Mouse (Mus musculus): ENCODE measurements around the gene Ism1. TPM values are rescaled to one million over a fixed set of nuclear protein-coding genes. Genes with fewer than 3 reads are reported as not detected.

Gene Ism1
- polyA plus RNA-seq, 1 experiment from 2014 or later: 19.0 TPM

GRCm38 (mm10) chr2:139792345-139793120, 114.6 kb downstream of the Ism1 start:
- 0 out of 2 replicates have a peak, but pooled peaks cover 2% of the 10 kb centered on the region for H3K4me1 ChIP-seq (ENCODE audit: insufficient read depth)
- WGBS: 59% methylated on average over 9 of the region's 9 CpGs

GRCm38 (mm10) chr2:139804041-139804440, 126.1 kb downstream of the Ism1 start:
- peak; percentile 58; the same call in 1 of the 2 replicates for ATAC-seq (ENCODE audit: insufficient read depth)
- 50% methylated on average over 7 of the region's 7 CpGs for WGBS
- no peaks in the 10 kb centered on the region for H3K9me3 ChIP-seq (ENCODE audit: low read depth, low read length)

More at GRCm38 (mm10) chr2:139792345-139793120, 114.6 kb downstream of the Ism1 start:
- no peak for TF ChIP-seq CTCF (IDR thresholded peaks at IDR 0.05; ENCODE audit: low read depth)
- Histone ChIP-seq H3K36me3 (ENCODE audit: insufficient read depth) (no peaks in the 10 kb centered on the region), H3K4me3 (ENCODE audit: low read depth, low read length) (no peak overlapping the region), H3K27me3 (ENCODE audit: insufficient read depth, low read length) (no peaks in the 10 kb centered on the region), H3K9ac (no peak overlapping the region), H3K27ac (ENCODE audit: low read depth) (peak overlapping the region; percentile 36), H3K4me2 (no peak overlapping the region), H3K9me3 (ENCODE audit: low read depth, low read length) (no peaks in the 10 kb centered on the region)
- peak; percentile 60 for ATAC-seq (ENCODE audit: insufficient read depth)
- DNase-seq: peak; percentile 39

GRCm38 (mm10) chr2:139807887-139808286, 129.9 kb downstream of the Ism1 start:
- WGBS: 87% methylated on average over 6 of the region's 6 CpGs
- Histone ChIP-seq H3K4me1 (ENCODE audit: insufficient read depth) (peaks cover 4% of the 10 kb centered on the region; the same call in 1 of the 2 replicates), H3K27me3 (ENCODE audit: insufficient read depth, low read length) (no peaks in the 10 kb centered on the region), H3K36me3 (ENCODE audit: insufficient read depth) (no peaks in the 10 kb centered on the region), H3K4me3 (ENCODE audit: low read depth, low read length) (no peak overlapping the region), H3K4me2 (no peak overlapping the region), H3K9ac (no peak overlapping the region), H3K27ac (ENCODE audit: low read depth) (no peak overlapping the region), H3K9me3 (ENCODE audit: low read depth, low read length) (no peaks in the 10 kb centered on the region)
- no peak for TF ChIP-seq CTCF (IDR thresholded peaks at IDR 0.05; ENCODE audit: low read depth)
- no peak for ATAC-seq (ENCODE audit: insufficient read depth)
- DNase-seq: no peak

More at GRCm38 (mm10) chr2:139804041-139804440, 126.1 kb downstream of the Ism1 start:
- H3K27ac ChIP-seq (ENCODE audit: low read depth): no peak overlapping the region
- peak; percentile 56 for DNase-seq
- H3K36me3 ChIP-seq (ENCODE audit: insufficient read depth): no peaks in the 10 kb centered on the region
- H3K4me3 ChIP-seq (ENCODE audit: low read depth, low read length): no peak overlapping the region
- no peak overlapping the region for H3K9ac ChIP-seq
- no peak overlapping the region for H3K4me2 ChIP-seq
- H3K4me1 ChIP-seq (ENCODE audit: insufficient read depth): peaks cover 4% of the 10 kb centered on the region; the same call in 1 of the 2 replicates
- TF ChIP-seq CTCF (IDR thresholded peaks at IDR 0.05; ENCODE audit: low read depth): no peak
- no peaks in the 10 kb centered on the region for H3K27me3 ChIP-seq (ENCODE audit: insufficient read depth, low read length)

Other genes with a start within 250 kb of the Ism1 start
- gene Sptlc3, start 184.3 kb upstream of the Ism1 start, polyA plus RNA-seq (2014; fragmentation: Nextera tagmentation; extraction: Ambion mirVana): 0.16 and 0.26 TPM in 2 replicates